Mouse (Mus musculus) embryonic fibroblast, embryonic 13.5 days (primary cell): ENCODE data around the gene Podxl2.

ENCODE experiments used
- CTCF ChIP-seq: IDR thresholded peaks from 2 replicates; pipeline ENCODE4 v1.5.1; 2011; ENCODE audit warnings: mild to moderate bottlenecking, control low read depth, low read length, moderate library complexity, borderline replicate concordance; ENCODE audit not compliant: insufficient read depth
- POLR2A ChIP-seq: IDR thresholded peaks from 2 replicates; pipeline ENCODE4 v1.6.1; 2011; ENCODE audit warnings: low read depth, mild to moderate bottlenecking, control low read depth, low read length, moderate library complexity

- TF ChIP-seq POLR2A (no peak), CTCF (no peak)
Measured at GRCm38 (mm10) chr6:88803957-88804695, 70.7 kb downstream of the Podxl2 start.
